Mouse (Mus musculus) heart, embryonic 13.5 days (tissue): ENCODE results near the gene Cldn14. TPM values are rescaled to one million over a fixed set of nuclear protein-coding genes. Genes with fewer than 3 reads are reported as not detected.

ENCODE experiments used
- ATAC-seq: fragments of 200-750 bp; cut with Nextera tagmentation; 2 replicates; pipeline ENCODE4 v1.8.0; 2017; ENCODE audit warnings: moderate TSS enrichment; ENCODE audit not compliant: insufficient number of reproducible peaks, low FRiP score, low TSS enrichment; ENCODE audit errors: extremely low read depth
- H3K27ac ChIP-seq: fragments of 300-500 bp; sonication (generic); replicated peaks from 2 replicates; pipeline ENCODE4 v1.5.1; 2015; ENCODE audit warnings: moderate library complexity, mild to moderate bottlenecking, inconsistent platforms
- H3K27me3 ChIP-seq: fragments of 300-500 bp; sonication (generic); replicated peaks from 2 replicates; pipeline ENCODE4 v1.6.1; 2015; ENCODE audit warnings: mild to moderate bottlenecking, inconsistent platforms
- H3K36me3 ChIP-seq: fragments of 300-500 bp; sonication (generic); 2 replicates; pipeline ENCODE4 v1.6.1; 2015; ENCODE audit warnings: mild to moderate bottlenecking, inconsistent platforms
- H3K4me1 ChIP-seq: fragments of 300-500 bp; sonication (generic); 2 replicates; pipeline ENCODE4 v1.6.1; 2015; ENCODE audit warnings: inconsistent platforms
- H3K4me2 ChIP-seq: fragments of 300-500 bp; sonication (generic); 2 replicates; pipeline ENCODE4 v1.6.1; 2015; ENCODE audit warnings: inconsistent platforms, mild to moderate bottlenecking, moderate library complexity
- H3K4me3 ChIP-seq: fragments of 300-500 bp; sonication (generic); 2 replicates; pipeline ENCODE4 v1.5.1; 2015; ENCODE audit warnings: moderate library complexity, mild to moderate bottlenecking, inconsistent platforms
- H3K9ac ChIP-seq: fragments of 300-500 bp; sonication (generic); 2 replicates; pipeline ENCODE4 v1.6.1; 2015; ENCODE audit warnings: inconsistent platforms, mild to moderate bottlenecking, moderate library complexity
- H3K9me3 ChIP-seq: fragments of 300-500 bp; sonication (generic); 2 replicates; pipeline ENCODE4 v1.6.1; 2016; ENCODE audit warnings: inconsistent platforms
- WGBS: fragments of 180-500 bp; shearing (Covaris S2); methylation state at CpG from one replicate; pipeline ENCODE4 v1.1.7; 2015; ENCODE audit warnings: mixed read lengths; 5-methylcytosine and 5-hydroxymethylcytosine counted together
- polyA plus RNA-seq: library from polyadenylated mRNA; unstranded; fragments of >200 nt; fragmentation: Nextera tagmentation; extraction: Ambion mirVana; gene quantifications from 2 replicates; pipeline ENCODE4 v1.2.1, GENCODE M21; 2015

Cldn14 gene
- polyA plus RNA-seq, 1 experiment from 2014 or later = not detected

DNA sequence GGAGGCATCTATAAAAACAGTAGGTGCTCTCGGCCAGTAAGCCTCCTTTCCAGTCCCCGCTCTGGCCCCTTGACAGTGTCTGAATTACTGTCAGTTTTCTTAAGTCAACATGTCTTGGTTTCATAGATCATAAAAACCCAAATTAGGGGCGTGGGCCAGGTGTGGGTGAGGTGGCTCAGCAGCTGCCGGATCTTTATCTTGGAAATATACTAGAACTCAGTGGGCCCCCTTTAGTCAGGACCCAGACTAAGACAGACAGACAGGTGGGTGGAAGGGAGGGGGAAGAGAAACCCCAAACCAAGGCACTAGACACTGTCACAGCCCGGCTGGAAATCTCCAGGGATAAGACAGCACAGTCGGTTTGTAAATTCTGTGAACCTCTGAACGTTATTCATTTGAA, 84.8 kb downstream of the Cldn14 start:
- no peak overlapping the region for H3K4me2 ChIP-seq
- H3K27ac ChIP-seq = no peak overlapping the region
- H3K4me1 ChIP-seq = peaks cover 6% of the 10 kb centered on the region; the same call in 1 of the 2 replicates
- H3K9ac ChIP-seq = no peak overlapping the region
- ATAC-seq = no peak
- H3K36me3 ChIP-seq = no peaks in the 10 kb centered on the region
- WGBS = 70% methylated on average over 7 of the region's 7 CpGs
- H3K4me3 ChIP-seq = no peak overlapping the region
- 0 out of 2 replicates have a peak, but pooled peaks cover 5% of the 10 kb centered on the region for H3K27me3 ChIP-seq
- H3K9me3 ChIP-seq = no peaks in the 10 kb centered on the region

DNA sequence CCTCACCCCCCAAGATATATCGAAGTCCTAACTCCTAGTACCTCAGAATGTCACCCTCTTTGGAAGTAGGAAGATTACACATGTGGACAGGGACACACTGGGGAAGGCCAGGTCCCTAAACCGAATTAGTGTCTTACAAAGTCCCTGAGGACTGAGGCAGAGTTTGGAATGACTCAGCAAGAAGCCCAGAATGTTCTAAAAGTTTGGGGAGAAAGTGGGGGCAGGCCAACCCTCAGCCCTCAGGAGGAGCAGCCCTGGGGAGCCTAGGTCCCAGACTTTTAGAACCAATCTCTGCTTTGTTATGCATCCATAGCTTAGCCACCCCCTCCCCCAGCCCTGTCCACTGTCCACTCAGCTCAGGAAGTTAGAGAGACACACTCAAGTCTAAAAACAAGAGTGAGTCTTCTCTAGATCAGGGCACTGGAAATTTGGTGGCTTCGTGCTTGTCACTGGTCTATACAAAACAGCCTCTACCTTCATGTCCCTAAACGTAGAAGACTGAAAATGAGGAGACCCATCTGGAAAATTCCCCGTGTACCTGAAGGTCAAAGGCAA, 85.7 kb downstream of the Cldn14 start:
- Histone ChIP-seq H3K27me3 (0 out of 2 replicates have a peak, but pooled peaks cover 5% of the 10 kb centered on the region), H3K9ac (no peak overlapping the region), H3K4me3 (no peak overlapping the region), H3K36me3 (no peaks in the 10 kb centered on the region), H3K4me1 (peaks cover 14% of the 10 kb centered on the region), H3K9me3 (no peaks in the 10 kb centered on the region), H3K27ac (no peak overlapping the region), H3K4me2 (no peak overlapping the region)
- WGBS = 75% methylated on average over 5 of the region's 5 CpGs
- no peak for ATAC-seq

DNA sequence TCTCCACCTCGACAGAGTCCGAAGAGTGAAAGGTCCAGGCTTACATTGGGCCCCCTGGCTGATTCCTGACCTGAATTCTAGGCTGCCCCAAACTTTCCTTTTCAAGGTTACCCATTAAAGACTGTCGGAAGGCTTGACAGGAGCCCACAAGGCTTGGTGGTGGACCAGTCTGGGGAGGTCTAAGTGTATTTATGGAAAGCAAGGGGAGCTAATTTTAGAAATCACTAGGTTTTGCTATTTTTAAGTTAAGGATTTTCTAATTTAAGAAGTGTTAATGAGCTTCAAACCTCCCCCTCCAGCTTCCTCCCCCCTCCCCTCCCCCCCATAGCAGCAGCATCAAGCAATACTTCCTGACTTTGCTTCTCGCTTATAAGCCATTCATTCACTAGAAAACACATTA, 88.0 kb downstream of the Cldn14 start:
- WGBS = 41% methylated on average over 4 of the region's 4 CpGs
- H3K27me3 ChIP-seq = 0 out of 2 replicates have a peak, but pooled peaks cover 5% of the 10 kb centered on the region
- H3K9ac ChIP-seq = no peak overlapping the region
- no peaks in the 10 kb centered on the region for H3K9me3 ChIP-seq
- no peak overlapping the region for H3K4me3 ChIP-seq
- no peaks in the 10 kb centered on the region for H3K36me3 ChIP-seq
- no peak overlapping the region for H3K27ac ChIP-seq
- no peak overlapping the region for H3K4me2 ChIP-seq
- H3K4me1 ChIP-seq = peaks cover 15% of the 10 kb centered on the region
- ATAC-seq = no peak

- Histone ChIP-seq H3K27me3 (0 out of 2 replicates have a peak, but pooled peaks cover 5% of the 10 kb centered on the region), H3K36me3 (no peaks in the 10 kb centered on the region), H3K4me1 (peaks cover 15% of the 10 kb centered on the region), H3K4me3 (no peak overlapping the region), H3K27ac (no peak overlapping the region), H3K9me3 (no peaks in the 10 kb centered on the region), H3K4me2 (no peak overlapping the region), H3K9ac (no peak overlapping the region)
- 71% methylated on average over 20 of the region's 20 CpGs for WGBS
- ATAC-seq = no peak
These were observed 89.4 kb downstream of the Cldn14 start for GRCm38 (mm10) chr16:93919189-93919588.

DNA sequence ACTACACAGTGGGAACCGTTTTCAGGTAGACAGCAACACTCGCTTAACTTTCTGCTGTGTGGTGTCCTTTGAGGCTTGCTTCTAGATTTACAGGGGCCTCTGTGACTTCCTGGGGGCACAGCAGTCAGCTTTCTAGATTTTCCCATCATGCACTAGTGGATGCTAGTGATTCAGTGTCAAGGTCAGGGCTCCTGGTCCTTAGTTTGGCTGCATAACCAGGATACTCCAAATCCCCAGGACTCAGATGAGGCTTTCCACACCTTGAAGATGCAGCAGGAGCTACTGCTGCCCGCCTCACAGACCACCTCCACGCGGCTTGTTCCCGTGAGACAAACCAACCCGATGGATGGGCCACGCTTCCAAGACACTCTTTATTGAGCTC, 90.0 kb downstream of the Cldn14 start:
- Histone ChIP-seq H3K27ac (no peak overlapping the region), H3K9me3 (no peaks in the 10 kb centered on the region), H3K4me3 (no peak overlapping the region), H3K27me3 (0 out of 2 replicates have a peak, but pooled peaks cover 5% of the 10 kb centered on the region), H3K36me3 (no peaks in the 10 kb centered on the region), H3K9ac (peak overlapping the region; percentile 41; the same call in 1 of the 2 replicates), H3K4me1 (peaks cover 18% of the 10 kb centered on the region), H3K4me2 (peak overlapping the region; percentile 54)
- ATAC-seq = no peak
- 63% methylated on average over 8 of the region's 8 CpGs for WGBS

DNA sequence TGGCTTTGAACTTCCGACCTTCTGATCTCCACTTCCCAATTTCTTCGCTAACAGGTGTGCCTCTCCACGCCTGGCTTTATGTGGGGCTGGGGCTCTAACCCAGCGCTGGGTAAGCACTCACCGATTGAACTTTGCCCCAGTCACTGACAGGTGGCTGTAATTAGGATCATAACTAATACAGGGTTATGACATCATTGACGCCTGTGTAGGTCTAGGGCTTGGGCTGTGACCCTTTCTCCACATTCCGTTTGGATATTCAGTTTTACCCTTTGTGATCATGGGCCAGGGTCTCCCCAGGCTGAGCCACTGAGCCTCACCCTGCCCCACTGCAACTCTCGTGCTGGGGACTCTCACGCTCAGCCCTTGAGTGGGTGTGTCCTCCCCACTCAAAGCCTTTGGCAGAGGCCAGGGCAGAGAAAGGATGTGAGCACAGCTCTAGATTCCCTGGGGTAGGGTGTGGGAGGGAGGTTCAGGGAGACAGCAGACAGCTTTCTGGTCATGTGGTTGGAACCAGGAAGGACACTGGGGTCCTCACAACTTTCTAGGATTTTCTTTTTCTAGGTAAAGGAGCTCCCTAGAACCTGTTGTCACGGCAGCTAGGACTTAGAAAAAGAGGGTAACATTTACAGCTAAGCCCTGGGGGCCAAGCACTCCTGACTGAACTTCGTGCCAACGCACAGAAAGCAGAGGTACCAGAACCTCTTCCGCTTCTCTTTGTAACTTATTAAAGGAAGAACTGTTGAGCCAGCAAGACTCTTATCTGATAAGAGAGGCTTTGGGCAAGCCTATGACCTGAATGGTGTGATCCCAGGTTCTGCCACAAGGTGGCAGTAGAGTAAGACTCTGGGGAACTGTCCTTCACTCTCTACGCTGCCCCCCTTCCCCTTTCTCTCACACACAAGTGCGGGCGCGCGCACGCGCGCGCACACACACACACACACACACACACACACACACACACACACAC, 90.6 kb downstream of the Cldn14 start:
- Histone ChIP-seq H3K27ac (no peak overlapping the region), H3K4me1 (peaks cover 18% of the 10 kb centered on the region), H3K4me2 (peak overlapping the region; percentile 54), H3K27me3 (0 out of 2 replicates have a peak, but pooled peaks cover 5% of the 10 kb centered on the region), H3K4me3 (no peak overlapping the region), H3K9me3 (no peaks in the 10 kb centered on the region), H3K9ac (peak overlapping the region; percentile 41; the same call in 1 of the 2 replicates), H3K36me3 (no peaks in the 10 kb centered on the region)
- whole genome bisulfite sequencing = 35% methylated on average over 22 of the region's 22 CpGs
- ATAC-seq = no peak

DNA sequence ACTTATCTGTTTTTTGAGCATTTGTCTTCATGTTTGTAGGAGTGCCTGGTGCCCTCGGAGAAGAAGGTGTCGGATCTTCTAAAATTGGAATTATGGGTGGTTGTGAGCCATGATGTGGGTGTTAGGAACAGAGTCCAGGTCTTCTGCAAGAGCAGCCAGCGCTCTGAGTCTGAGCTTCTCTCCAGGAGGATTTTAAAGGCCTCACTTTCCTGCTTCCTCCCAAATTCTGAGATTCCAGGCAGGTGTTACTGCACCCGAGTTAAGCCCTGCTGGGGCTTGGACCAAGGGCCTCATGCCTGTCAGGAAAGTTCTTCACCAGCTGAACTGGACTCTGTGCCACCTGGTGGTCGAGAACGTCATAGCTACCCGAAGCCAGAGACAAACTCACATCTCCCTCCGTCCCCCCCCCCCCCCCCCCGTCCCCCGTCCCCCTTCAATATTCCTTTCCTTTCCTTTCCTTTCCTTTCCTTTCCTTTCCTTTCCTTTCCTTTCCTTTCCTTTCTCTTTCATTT, 93.2 kb downstream of the Cldn14 start:
- H3K27me3 ChIP-seq = 0 out of 2 replicates have a peak, but pooled peaks cover 5% of the 10 kb centered on the region
- no peak overlapping the region for H3K4me2 ChIP-seq
- no peaks in the 10 kb centered on the region for H3K36me3 ChIP-seq
- no peak overlapping the region for H3K4me3 ChIP-seq
- ATAC-seq = no peak
- H3K27ac ChIP-seq = no peak overlapping the region
- WGBS = 32% methylated on average over 8 of the region's 10 CpGs
- H3K9ac ChIP-seq = no peak overlapping the region
- peaks cover 12% of the 10 kb centered on the region; the same call in 1 of the 2 replicates for H3K4me1 ChIP-seq
- H3K9me3 ChIP-seq = no peaks in the 10 kb centered on the region

DNA sequence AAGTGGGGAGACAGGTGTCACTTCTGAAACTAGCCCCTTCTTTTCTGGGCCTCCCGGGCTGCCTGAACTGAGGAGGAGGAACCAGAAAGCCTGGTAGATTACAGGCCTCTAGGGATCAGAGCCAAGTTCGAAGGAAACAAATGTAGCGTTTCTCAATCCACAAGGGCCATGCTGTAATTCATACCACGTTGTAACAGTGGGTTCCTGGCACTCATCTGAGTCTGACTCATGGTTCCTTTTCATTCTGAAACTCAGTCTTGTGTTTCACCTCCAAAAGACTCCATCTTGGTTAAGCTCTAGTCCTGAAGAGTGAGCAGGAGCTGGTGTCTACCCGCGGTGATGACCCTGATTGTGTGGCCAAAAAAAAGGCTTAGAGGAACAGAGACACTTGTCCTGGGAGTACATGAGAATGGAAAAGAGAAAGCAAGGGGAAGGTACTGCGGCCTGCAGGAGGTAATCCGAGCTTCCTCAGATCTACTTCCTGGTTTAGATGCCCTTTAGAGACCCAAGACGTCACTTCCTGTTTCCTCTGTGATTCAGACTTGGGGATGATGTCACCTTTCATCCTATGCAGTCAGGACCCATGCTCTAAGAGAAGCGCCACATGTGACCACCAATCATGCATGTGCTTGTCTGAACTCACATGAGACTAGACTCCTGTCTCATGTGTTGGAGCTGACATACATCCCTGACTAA, 94.6 kb downstream of the Cldn14 start:
- 55% methylated on average over 10 of the region's 10 CpGs for WGBS
- Histone ChIP-seq H3K4me3 (no peak overlapping the region), H3K36me3 (no peaks in the 10 kb centered on the region), H3K9ac (no peak overlapping the region), H3K27ac (no peak overlapping the region), H3K9me3 (no peaks in the 10 kb centered on the region), H3K4me1 (peaks cover 12% of the 10 kb centered on the region; the same call in 1 of the 2 replicates), H3K27me3 (0 out of 2 replicates have a peak, but pooled peaks cover under 1% of the 10 kb centered on the region), H3K4me2 (no peak overlapping the region)
- no peak for ATAC-seq

- 56% methylated on average over 3 of the region's 3 CpGs for WGBS
- Histone ChIP-seq H3K4me1 (0 out of 2 replicates have a peak, but pooled peaks cover 3% of the 10 kb centered on the region), H3K36me3 (no peaks in the 10 kb centered on the region), H3K9ac (no peak overlapping the region), H3K27ac (no peak overlapping the region), H3K4me3 (no peak overlapping the region), H3K27me3 (no peaks in the 10 kb centered on the region), H3K4me2 (no peak overlapping the region), H3K9me3 (no peaks in the 10 kb centered on the region)
- ATAC-seq = no peak
These were observed 95.8 kb downstream of the Cldn14 start for GRCm38 (mm10) chr16:93912808-93913207.

DNA sequence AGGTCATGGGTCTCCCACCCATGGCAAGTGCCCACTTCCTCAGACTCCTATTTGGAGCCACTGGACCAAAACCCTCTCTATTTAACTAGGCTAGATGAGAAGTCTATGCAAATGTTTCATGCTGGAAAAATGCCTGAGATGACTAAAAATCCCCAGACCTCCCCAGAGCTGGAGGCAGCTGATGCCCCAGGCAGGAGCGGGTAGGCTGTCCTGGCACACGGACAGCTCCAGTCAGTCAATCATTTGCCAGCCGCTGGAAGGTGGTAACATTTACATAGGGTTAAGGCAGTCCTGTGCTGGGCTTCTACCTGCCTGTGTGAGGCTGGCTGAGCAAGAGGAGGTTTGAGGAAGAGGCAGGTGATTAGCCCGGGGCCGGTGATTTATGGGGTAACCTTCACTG, 96.5 kb downstream of the Cldn14 start:
- no peaks in the 10 kb centered on the region for H3K27me3 ChIP-seq
- ATAC-seq = no peak

More for the DNA sequence above, 96.5 kb downstream of the Cldn14 start:
- Histone ChIP-seq H3K4me1 (0 out of 2 replicates have a peak, but pooled peaks cover 3% of the 10 kb centered on the region), H3K4me3 (no peak overlapping the region), H3K4me2 (no peak overlapping the region), H3K9ac (no peak overlapping the region), H3K27ac (no peak overlapping the region), H3K9me3 (no peaks in the 10 kb centered on the region), H3K36me3 (no peaks in the 10 kb centered on the region; the same call in 1 of the 2 replicates)
- WGBS = 79% methylated on average over 5 of the region's 5 CpGs
